Mouse (Mus musculus) forebrain, embryonic 11.5 days (tissue): ENCODE measurements around the gene Chit1. TPM values are rescaled to one million over a fixed set of nuclear protein-coding genes. Genes with fewer than 3 reads are reported as not detected.

Experiments
- ATAC-seq: fragments of 200-750 bp; cut with Nextera tagmentation; replicated peaks from 2 replicates; pipeline ENCODE4 v1.8.0; 2017; ENCODE audit warnings: moderate TSS enrichment; ENCODE audit not compliant: low FRiP score
- DNase-seq: peaks from one replicate; pipeline ENCODE4 v3.0.0-alpha.2; 2017; ENCODE audit warnings: low spot score
- H3K27ac ChIP-seq: fragments of 300-500 bp; sonication (generic); 2 replicates; pipeline ENCODE4 v1.5.1; 2014; ENCODE audit warnings: low read depth, low read length
- H3K27me3 ChIP-seq: fragments of 300-500 bp; sonication (generic); 2 replicates; pipeline ENCODE4 v1.6.1; 2014; ENCODE audit warnings: mild to moderate bottlenecking, low read length, mixed read lengths; ENCODE audit not compliant: control insufficient read depth, insufficient read depth
- H3K36me3 ChIP-seq: fragments of 300-500 bp; sonication (generic); 2 replicates; pipeline ENCODE4 v1.6.1; 2014; ENCODE audit warnings: mild to moderate bottlenecking, low read length, moderate library complexity, mixed read lengths; ENCODE audit not compliant: control insufficient read depth, insufficient read depth
- H3K4me1 ChIP-seq: fragments of 300-500 bp; sonication (generic); replicated peaks from 2 replicates; pipeline ENCODE4 v1.6.1; 2014; ENCODE audit warnings: low read length, mixed read lengths; ENCODE audit not compliant: control insufficient read depth, insufficient read depth
- H3K4me2 ChIP-seq: fragments of 300-500 bp; sonication (generic); 2 replicates; pipeline ENCODE4 v1.6.1; 2014; ENCODE audit warnings: low read depth, mild to moderate bottlenecking, low read length, moderate library complexity, mixed read lengths; ENCODE audit not compliant: severe bottlenecking
- H3K4me3 ChIP-seq: fragments of 300-500 bp; sonication (generic); 2 replicates; pipeline ENCODE4 v1.5.1; 2014; ENCODE audit warnings: low read depth, low read length
- H3K9ac ChIP-seq: fragments of 300-500 bp; sonication (generic); 2 replicates; pipeline ENCODE4 v1.6.1; 2014; ENCODE audit warnings: low read length
- H3K9me3 ChIP-seq: fragments of 300-500 bp; sonication (generic); 2 replicates; pipeline ENCODE4 v1.6.1; 2016; ENCODE audit warnings: low read length, mixed read lengths; ENCODE audit not compliant: control insufficient read depth
- WGBS: fragments of 180-500 bp; shearing (Covaris S2); extraction: QIAGEN DNeasy Blood & Tissue Kit; methylation state at CpG from one replicate; pipeline ENCODE4 v1.1.7; 2014; 5-methylcytosine and 5-hydroxymethylcytosine counted together
- polyA plus RNA-seq: library from polyadenylated mRNA; unstranded; fragments of >200 nt; fragmentation: Nextera tagmentation; extraction: Ambion mirVana; gene quantifications from 2 replicates; pipeline ENCODE4 v1.2.1, GENCODE M21; 2014

The Chit1 gene
- polyA plus RNA-seq, 1 experiment from 2014 or later, result not detected

DNA sequence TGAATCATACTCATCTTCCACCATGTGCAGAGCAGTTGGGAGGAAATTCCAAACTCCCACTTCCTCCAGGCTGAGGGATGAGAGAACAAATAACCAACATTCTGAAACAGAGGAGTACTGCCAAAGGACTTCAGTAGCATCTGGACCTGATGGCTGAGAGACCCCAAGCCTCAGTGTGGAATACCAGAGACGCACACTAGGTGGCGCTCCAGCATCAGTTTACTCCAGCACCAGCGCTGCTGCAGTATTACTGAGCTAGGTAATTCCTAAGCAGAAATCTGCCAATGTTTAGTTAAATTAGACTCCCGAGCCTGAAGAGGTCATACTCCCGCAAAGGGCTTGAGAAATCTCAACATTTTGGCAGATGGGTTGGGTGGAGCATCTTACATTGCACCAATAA lies 9.1 kb downstream of the Chit1 start:
- Histone ChIP-seq H3K27ac (no peak overlapping the region), H3K27me3 (no peaks in the 10 kb centered on the region), H3K9ac (no peak overlapping the region), H3K4me1 (no peaks in the 10 kb centered on the region), H3K4me2 (no peak overlapping the region), H3K9me3 (no peaks in the 10 kb centered on the region), H3K4me3 (no peak overlapping the region), H3K36me3 (no peaks in the 10 kb centered on the region)
- ATAC-seq (peak; percentile 18; the same call in 1 of the 2 replicates), DNase-seq (peak; percentile 92)
- WGBS, result 5% methylated on average over 5 of the region's 5 CpGs

DNA sequence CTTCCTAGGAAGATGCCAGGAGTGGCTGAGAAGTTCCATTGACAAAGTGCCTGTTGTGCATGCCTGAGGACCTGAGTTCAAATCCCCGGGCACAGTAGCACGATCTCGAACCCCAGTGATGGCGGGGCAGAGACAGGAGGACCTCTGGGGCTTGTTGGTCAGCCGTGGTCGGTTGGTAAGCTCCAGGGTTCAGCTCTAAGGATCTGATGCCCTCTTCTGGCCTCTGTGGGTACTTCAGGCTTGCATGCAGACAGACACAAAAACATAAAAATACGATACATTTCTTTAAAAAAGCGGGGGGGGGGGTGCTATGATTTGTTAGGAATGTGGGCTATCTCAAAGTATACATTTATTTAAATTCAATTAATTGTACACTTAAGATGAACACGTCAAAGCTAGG lies 11.2 kb downstream of the Chit1 start:
- no peak overlapping the region for H3K9ac ChIP-seq
- H3K4me3 ChIP-seq, result no peak overlapping the region
- no peaks in the 10 kb centered on the region for H3K36me3 ChIP-seq
- ATAC-seq (no peak), DNase-seq (peak; percentile 74)
- 53% methylated on average over 9 of the region's 9 CpGs for WGBS
- H3K27ac ChIP-seq, result no peak overlapping the region
- no peaks in the 10 kb centered on the region for H3K9me3 ChIP-seq
- H3K27me3 ChIP-seq, result no peaks in the 10 kb centered on the region
- H3K4me2 ChIP-seq, result no peak overlapping the region
- H3K4me1 ChIP-seq, result no peaks in the 10 kb centered on the region

- Histone ChIP-seq H3K4me3 (no peak overlapping the region), H3K4me2 (no peak overlapping the region), H3K9me3 (no peaks in the 10 kb centered on the region), H3K36me3 (no peaks in the 10 kb centered on the region), H3K4me1 (no peaks in the 10 kb centered on the region), H3K27me3 (no peaks in the 10 kb centered on the region), H3K9ac (no peak overlapping the region), H3K27ac (no peak overlapping the region)
- ATAC-seq (no peak), DNase-seq (no peak)
- 76% methylated on average over 11 of the region's 11 CpGs for WGBS
Observed at GRCm38 (mm10) chr1:134133316-134133715, 22.3 kb downstream of the Chit1 start.

DNA sequence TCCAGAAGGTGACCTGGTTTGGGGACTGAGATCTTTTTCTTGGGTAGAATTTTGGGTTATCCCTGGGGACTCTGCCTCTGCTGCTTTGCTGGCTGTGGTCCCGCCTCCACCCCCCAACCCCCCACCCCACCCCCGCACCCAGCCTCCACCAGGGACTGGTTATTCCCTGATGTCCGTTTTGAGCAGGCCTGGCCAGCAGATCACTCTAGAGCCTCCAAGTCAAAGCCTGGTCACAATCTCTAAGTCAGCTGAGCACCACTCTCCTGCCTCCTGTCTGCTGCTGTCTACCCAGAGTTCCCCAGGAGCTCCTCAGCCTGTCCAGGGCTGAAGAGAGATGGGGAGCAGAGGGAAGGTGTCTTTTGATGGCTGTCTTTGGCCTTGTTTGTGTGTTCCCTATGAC lies 25.3 kb downstream of the Chit1 start:
- Histone ChIP-seq H3K9me3 (no peaks in the 10 kb centered on the region), H3K4me1 (no peaks in the 10 kb centered on the region), H3K9ac (no peak overlapping the region), H3K4me2 (no peak overlapping the region), H3K4me3 (no peak overlapping the region), H3K36me3 (no peaks in the 10 kb centered on the region), H3K27me3 (no peaks in the 10 kb centered on the region), H3K27ac (no peak overlapping the region)
- WGBS, result 52% methylated on average over 3 of the region's 3 CpGs
- ATAC-seq, result no peak
- DNase-seq, result no peak

DNA sequence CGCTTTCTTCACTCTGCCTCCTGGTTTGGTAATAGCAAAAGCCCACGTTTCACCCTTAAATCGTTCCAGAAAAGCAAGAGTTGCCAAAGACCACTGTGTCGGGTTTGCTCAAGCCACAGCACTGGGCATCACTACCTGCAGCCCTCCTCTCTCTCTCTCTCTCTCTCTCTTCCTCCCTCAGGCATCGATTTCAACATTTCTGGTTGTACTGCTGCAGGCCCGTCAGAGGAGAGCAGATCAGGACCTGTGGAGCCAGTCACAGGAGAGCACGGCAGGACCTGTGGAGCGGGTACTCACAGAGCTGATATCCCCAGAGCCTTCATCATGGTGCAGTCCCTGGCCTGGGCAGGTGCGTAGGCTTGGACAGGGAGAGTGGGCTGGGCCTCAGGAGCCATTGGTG lies 27.4 kb downstream of the Chit1 start:
- no peak overlapping the region for H3K4me2 ChIP-seq
- ATAC-seq, result no peak
- no peak overlapping the region for H3K4me3 ChIP-seq
- 86% methylated on average over 9 of the region's 9 CpGs for WGBS
- no peak overlapping the region for H3K27ac ChIP-seq
- H3K36me3 ChIP-seq, result no peaks in the 10 kb centered on the region
- no peaks in the 10 kb centered on the region for H3K27me3 ChIP-seq
- H3K4me1 ChIP-seq, result no peaks in the 10 kb centered on the region
- H3K9me3 ChIP-seq, result no peaks in the 10 kb centered on the region
- no peak for DNase-seq
- no peak overlapping the region for H3K9ac ChIP-seq

GRCm38 (mm10) chr1:134142363-134142794 lies 31.3 kb downstream of the Chit1 start:
- Histone ChIP-seq H3K27me3 (no peaks in the 10 kb centered on the region), H3K36me3 (no peaks in the 10 kb centered on the region), H3K4me2 (no peak overlapping the region), H3K9ac (no peak overlapping the region), H3K4me3 (no peak overlapping the region), H3K4me1 (no peaks in the 10 kb centered on the region), H3K27ac (no peak overlapping the region), H3K9me3 (no peaks in the 10 kb centered on the region)
- ATAC-seq (no peak), DNase-seq (no peak)
- WGBS, result 57% methylated on average over 4 of the region's 4 CpGs

DNA sequence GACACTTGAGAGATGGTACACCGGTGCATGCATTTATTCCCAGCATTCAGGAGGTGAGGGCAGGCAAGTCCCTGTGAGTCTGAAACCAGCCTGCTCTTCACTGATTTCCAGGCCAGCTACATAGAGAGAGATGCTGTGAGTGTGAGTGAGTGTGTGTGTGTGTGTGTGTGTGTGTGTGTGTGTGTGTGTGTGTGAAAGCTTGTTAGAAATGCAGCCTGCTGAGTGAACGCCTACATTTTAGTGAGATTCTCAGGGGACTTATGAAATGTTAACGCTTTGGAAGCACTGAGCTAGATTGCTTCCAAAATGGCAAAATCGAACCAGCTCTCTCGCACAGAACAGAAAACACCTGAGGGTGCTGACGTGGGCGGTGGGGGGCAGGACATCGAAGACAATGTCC lies 35.0 kb downstream of the Chit1 start:
- no peaks in the 10 kb centered on the region for H3K27me3 ChIP-seq
- no peak overlapping the region for H3K27ac ChIP-seq
- no peak for ATAC-seq
- H3K9ac ChIP-seq, result no peak overlapping the region
- no peak overlapping the region for H3K4me3 ChIP-seq
- no peaks in the 10 kb centered on the region for H3K9me3 ChIP-seq
- H3K4me2 ChIP-seq, result no peak overlapping the region
- 84% methylated on average over 8 of the region's 8 CpGs for WGBS
- DNase-seq, result no peak
- no peaks in the 10 kb centered on the region for H3K36me3 ChIP-seq
- H3K4me1 ChIP-seq, result no peaks in the 10 kb centered on the region

GRCm38 (mm10) chr1:134150076-134150475 lies 39.0 kb downstream of the Chit1 start:
- no peak for DNase-seq

DNA sequence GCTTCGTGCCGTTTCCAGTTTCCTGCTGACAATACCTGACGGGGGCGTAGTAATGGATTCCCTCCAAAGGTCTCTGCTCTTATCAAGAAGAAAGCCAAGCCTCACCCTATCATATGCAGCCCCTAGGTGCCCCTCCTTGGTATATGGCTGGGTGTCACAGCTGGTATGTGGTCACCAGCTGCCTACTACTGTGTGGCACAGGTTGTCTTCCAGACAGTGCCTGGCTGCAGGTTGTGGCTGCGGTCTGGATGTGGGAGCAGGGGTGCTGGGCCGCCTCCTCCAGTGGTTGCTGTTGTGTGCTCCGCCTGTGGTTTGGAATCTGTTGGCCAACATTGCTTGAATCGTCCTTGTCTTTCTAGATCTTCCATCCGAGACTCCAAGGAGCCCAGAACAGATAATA lies 39.7 kb downstream of the Chit1 start:
- H3K27me3 ChIP-seq, result no peaks in the 10 kb centered on the region
- WGBS, result 90% methylated on average over 9 of the region's 9 CpGs
- H3K27ac ChIP-seq, result no peak overlapping the region
- no peaks in the 10 kb centered on the region; the same call in 1 of the 2 replicates for H3K9me3 ChIP-seq
- H3K36me3 ChIP-seq, result no peaks in the 10 kb centered on the region
- ATAC-seq (no peak), DNase-seq (no peak)
- H3K4me2 ChIP-seq, result no peak overlapping the region
- no peak overlapping the region for H3K9ac ChIP-seq
- no peaks in the 10 kb centered on the region for H3K4me1 ChIP-seq
- H3K4me3 ChIP-seq, result no peak overlapping the region

More at GRCm38 (mm10) chr1:134150076-134150475, 39.0 kb downstream of the Chit1 start:
- ATAC-seq, result no peak
- Histone ChIP-seq H3K9ac (no peak overlapping the region), H3K27ac (no peak overlapping the region), H3K4me3 (no peak overlapping the region), H3K27me3 (no peaks in the 10 kb centered on the region), H3K4me1 (no peaks in the 10 kb centered on the region), H3K9me3 (no peaks in the 10 kb centered on the region; the same call in 1 of the 2 replicates), H3K36me3 (no peaks in the 10 kb centered on the region), H3K4me2 (no peak overlapping the region)
- WGBS, result 72% methylated on average over 8 of the region's 8 CpGs
